Mouse (Mus musculus): ENCODE results near the gene Mdm4. TPM values are rescaled to one million over a fixed set of nuclear protein-coding genes. Genes with fewer than 3 reads are reported as not detected.
"Not testable (repeated sequence)": the region's sequence is repeated elsewhere in the genome, so short reads cannot be mapped to it uniquely, and the experiment has no call there.

The Mdm4 gene
- total RNA-seq, 2 experiments from 2014 or later, result 93.0 to 99.9 TPM

GRCm38 (mm10) chr1:133021391-133021790 lies 9.0 kb downstream of the Mdm4 start:
- no peak for DNase-seq (ENCODE audit: low spot score in 2 of 2)

- DNase-seq (ENCODE audit: low spot score in 2 of 2), result no peak
Measured at GRCm38 (mm10) chr1:133020137-133020894, 10.0 kb downstream of the Mdm4 start.

GRCm38 (mm10) chr1:133019312-133019711 lies 11.0 kb downstream of the Mdm4 start:
- no peak for DNase-seq (ENCODE audit: low spot score in 2 of 2)

- no peak for DNase-seq (ENCODE audit: low spot score in 2 of 2)
Measured at GRCm38 (mm10) chr1:133018580-133018979, 11.8 kb downstream of the Mdm4 start.

GRCm38 (mm10) chr1:133016775-133017428 lies 13.5 kb downstream of the Mdm4 start:
- DNase-seq (ENCODE audit: low spot score in 2 of 2), result no peak

- DNase-seq (ENCODE audit: low spot score in 2 of 2), result no peak
Measured at GRCm38 (mm10) chr1:133014196-133014595, 16.2 kb downstream of the Mdm4 start.

- DNase-seq (ENCODE audit: low spot score in 2 of 2), result no peak
Measured at GRCm38 (mm10) chr1:133013331-133013730, 17.0 kb downstream of the Mdm4 start.

GRCm38 (mm10) chr1:133011955-133012841 lies 18.2 kb downstream of the Mdm4 start:
- DNase-seq (ENCODE audit: low spot score in 2 of 2), result no peak

- no peak for DNase-seq (ENCODE audit: low spot score in 2 of 2)
Measured at GRCm38 (mm10) chr1:133006571-133006970, 23.8 kb downstream of the Mdm4 start.

- DNase-seq (ENCODE audit: low spot score in 2 of 2), result no peak
Measured at GRCm38 (mm10) chr1:133000347-133000746, 30.0 kb downstream of the Mdm4 start.

- DNase-seq (ENCODE audit: low spot score in 2 of 2), result no peak
Measured at GRCm38 (mm10) chr1:132991580-132991979, 38.8 kb downstream of the Mdm4 start.

- DNase-seq (ENCODE audit: low spot score in 2 of 2), result no peak
Measured at GRCm38 (mm10) chr1:132990733-132991132, 39.6 kb downstream of the Mdm4 start.

GRCm38 (mm10) chr1:132988556-132989459 lies 41.6 kb downstream of the Mdm4 start:
- not testable (repeated sequence) for DNase-seq (ENCODE audit: low spot score in 2 of 2)

- DNase-seq (ENCODE audit: low spot score in 2 of 2), result peak; percentile 79 to 81
Measured at GRCm38 (mm10) chr1:132982728-132983127, 47.6 kb downstream of the Mdm4 start.

GRCm38 (mm10) chr1:132981232-132981631 lies 49.1 kb downstream of the Mdm4 start:
- no peak for DNase-seq (ENCODE audit: low spot score in 2 of 2)

GRCm38 (mm10) chr1:132977402-132977801 lies 53.0 kb downstream of the Mdm4 start:
- no peak for DNase-seq (ENCODE audit: low spot score in 2 of 2)

GRCm38 (mm10) chr1:132968659-132969058 lies 61.7 kb downstream of the Mdm4 start:
- DNase-seq (ENCODE audit: low spot score in 2 of 2), result peak; percentile 62 to 66

- DNase-seq (ENCODE audit: low spot score in 2 of 2), result no peak
Measured at GRCm38 (mm10) chr1:132964691-132965090, 65.7 kb downstream of the Mdm4 start.

GRCm38 (mm10) chr1:132964106-132964505 lies 66.3 kb downstream of the Mdm4 start:
- DNase-seq (ENCODE audit: low spot score in 2 of 2), result no peak

- DNase-seq (ENCODE audit: low spot score in 2 of 2), result no peak
Measured at GRCm38 (mm10) chr1:132961751-132962150, 68.6 kb downstream of the Mdm4 start.

- DNase-seq (ENCODE audit: low spot score in 2 of 2), result no peak
Measured at GRCm38 (mm10) chr1:132956809-132957208, 73.6 kb downstream of the Mdm4 start.

Data from layer of hippocampus, postnatal 10 days (tissue).